Mouse (Mus musculus): Measurements from ENCODE around the gene Cbx1.

GRCm38 (mm10) chr11:96816494-96816893, 27.6 kb downstream of the Cbx1 start:
- no peak for TF ChIP-seq TAL1 (IDR thresholded peaks at IDR 0.05; ENCODE audit: low read length)
- TF ChIP-seq GATA1 (IDR thresholded peaks at IDR 0.05; ENCODE audit: low read length): no peak

All from erythroblast, embryonic 14.5 days (primary cell).